Mouse (Mus musculus) MEL (cell line): Measurements from ENCODE around the gene Ergic1.

ENCODE experiments used
- CHD2 ChIP-seq: IDR thresholded peaks from 2 replicates; pipeline ENCODE4 v1.6.1; 2011; ENCODE audit warnings: low read length, improper control_type of control experiment
- CTCF ChIP-seq, 3 experiments: IDR thresholded peaks in 2 of 3; conservative IDR thresholded peaks in 1 of 3; 2 replicates each; pipeline ENCODE4 v1.5.1; 2011 to 2012; ENCODE audit warnings: low read length in 3 of 3, low read depth in 2 of 3, mild to moderate bottlenecking in 2 of 3, improper control_type of control experiment in 1 of 3, inconsistent platforms in 1 of 3, mixed read lengths in 1 of 3, moderate library complexity in 1 of 3; ENCODE audit not compliant: control insufficient read depth in 1 of 3, insufficient read depth in 1 of 3, poor library complexity in 1 of 3, severe bottlenecking in 1 of 3
- EP300 ChIP-seq, 2 experiments: IDR thresholded peaks; 2 replicates each; pipeline ENCODE4 v1.6.1; 2011; ENCODE audit warnings: improper control_type of control experiment in 2 of 2, low read length in 2 of 2, low read depth in 1 of 2, mild to moderate bottlenecking in 1 of 2
- JUND ChIP-seq: IDR thresholded peaks from 2 replicates; pipeline ENCODE4 v1.6.1; 2011; ENCODE audit warnings: low read depth, mild to moderate bottlenecking, improper control_type of control experiment, low read length
- MAFK ChIP-seq: IDR thresholded peaks from 2 replicates; pipeline ENCODE4 v1.6.1; 2011; ENCODE audit warnings: low read depth, mild to moderate bottlenecking, low read length, improper control_type of control experiment, borderline replicate concordance
- MAZ ChIP-seq: IDR thresholded peaks from 2 replicates; pipeline ENCODE4 v1.6.1; 2012; ENCODE audit warnings: low read depth, mild to moderate bottlenecking, inconsistent platforms, low read length, improper control_type of control experiment
- MYB ChIP-seq: IDR thresholded peaks from 2 replicates; pipeline ENCODE4 v1.6.1; 2011; ENCODE audit warnings: mild to moderate bottlenecking, low read depth, low read length, improper control_type of control experiment
- POLR2A ChIP-seq, 2 experiments: IDR thresholded peaks; 2 replicates each; pipeline ENCODE4 v1.6.1; 2011 to 2012; ENCODE audit warnings: low read length in 2 of 2, mild to moderate bottlenecking in 2 of 2, control low read depth in 1 of 2, improper control_type of control experiment in 1 of 2, low read depth in 1 of 2, moderate library complexity in 1 of 2; ENCODE audit not compliant: control insufficient read depth in 1 of 2, insufficient read depth in 1 of 2, poor library complexity in 1 of 2
- POLR2AphosphoS2 ChIP-seq: IDR thresholded peaks from 2 replicates; pipeline ENCODE4 v1.6.1; 2011; ENCODE audit warnings: low read length, improper control_type of control experiment
- TAL1 ChIP-seq: IDR thresholded peaks from 2 replicates; pipeline ENCODE4 v1.6.1; 2012; ENCODE audit warnings: mild to moderate bottlenecking, inconsistent platforms, low read length, moderate library complexity, mixed read lengths
- UBTF ChIP-seq: IDR thresholded peaks from 2 replicates; pipeline ENCODE4 v1.6.1; 2012; ENCODE audit warnings: low read depth, mild to moderate bottlenecking, inconsistent platforms, low read length, improper control_type of control experiment, moderate library complexity, borderline replicate concordance; ENCODE audit not compliant: insufficient read depth
- USF2 ChIP-seq, 2 experiments: IDR thresholded peaks; 2 replicates each; pipeline ENCODE4 v1.6.1; 2011 to 2012; ENCODE audit warnings: improper control_type of control experiment in 2 of 2, low read length in 2 of 2, borderline replicate concordance in 1 of 2, inconsistent platforms in 1 of 2, low read depth in 1 of 2, mild to moderate bottlenecking in 1 of 2; ENCODE audit not compliant: insufficient read depth in 1 of 2
- ZKSCAN1 ChIP-seq: IDR thresholded peaks from 2 replicates; pipeline ENCODE4 v1.6.1; 2012; ENCODE audit warnings: low read depth, mild to moderate bottlenecking, inconsistent platforms, low read length, improper control_type of control experiment, moderate library complexity

- no peak for TF ChIP-seq POLR2A (IDR thresholded peaks at IDR 0.05; ENCODE audit: control insufficient read depth in 1 of 2, insufficient read depth in 1 of 2, low read depth in 1 of 2, low read length in 2 of 2, poor library complexity in 1 of 2)
- no peak for TF ChIP-seq EP300 (IDR thresholded peaks at IDR 0.05; ENCODE audit: low read depth in 1 of 2, low read length in 2 of 2)
- TF ChIP-seq USF2 (IDR thresholded peaks at IDR 0.05; ENCODE audit: borderline replicate concordance in 1 of 2, insufficient read depth in 1 of 2, low read depth in 1 of 2, low read length in 2 of 2): no peak
- TF ChIP-seq ZKSCAN1: no peak
- no peak for TF ChIP-seq MAZ
- no peak for TF ChIP-seq CTCF (IDR thresholded peaks at IDR 0.05 in 2 of 3, conservative IDR thresholded peaks at IDR 0.05 in 1 of 3; ENCODE audit: control insufficient read depth in 1 of 3, insufficient read depth in 1 of 3, low read depth in 2 of 3, low read length in 3 of 3, poor library complexity in 1 of 3, severe bottlenecking in 1 of 3)
- no peak for TF ChIP-seq MAFK
- no peak for TF ChIP-seq TAL1
- no peak for TF ChIP-seq JUND
- TF ChIP-seq UBTF: no peak
- TF ChIP-seq POLR2AphosphoS2: no peak
- TF ChIP-seq CHD2: no peak
- TF ChIP-seq MYB: no peak
Observed at GRCm38 (mm10) chr17:26623991-26624390, 62.7 kb downstream of the Ergic1 start.
